In the genomic region with DNA sequence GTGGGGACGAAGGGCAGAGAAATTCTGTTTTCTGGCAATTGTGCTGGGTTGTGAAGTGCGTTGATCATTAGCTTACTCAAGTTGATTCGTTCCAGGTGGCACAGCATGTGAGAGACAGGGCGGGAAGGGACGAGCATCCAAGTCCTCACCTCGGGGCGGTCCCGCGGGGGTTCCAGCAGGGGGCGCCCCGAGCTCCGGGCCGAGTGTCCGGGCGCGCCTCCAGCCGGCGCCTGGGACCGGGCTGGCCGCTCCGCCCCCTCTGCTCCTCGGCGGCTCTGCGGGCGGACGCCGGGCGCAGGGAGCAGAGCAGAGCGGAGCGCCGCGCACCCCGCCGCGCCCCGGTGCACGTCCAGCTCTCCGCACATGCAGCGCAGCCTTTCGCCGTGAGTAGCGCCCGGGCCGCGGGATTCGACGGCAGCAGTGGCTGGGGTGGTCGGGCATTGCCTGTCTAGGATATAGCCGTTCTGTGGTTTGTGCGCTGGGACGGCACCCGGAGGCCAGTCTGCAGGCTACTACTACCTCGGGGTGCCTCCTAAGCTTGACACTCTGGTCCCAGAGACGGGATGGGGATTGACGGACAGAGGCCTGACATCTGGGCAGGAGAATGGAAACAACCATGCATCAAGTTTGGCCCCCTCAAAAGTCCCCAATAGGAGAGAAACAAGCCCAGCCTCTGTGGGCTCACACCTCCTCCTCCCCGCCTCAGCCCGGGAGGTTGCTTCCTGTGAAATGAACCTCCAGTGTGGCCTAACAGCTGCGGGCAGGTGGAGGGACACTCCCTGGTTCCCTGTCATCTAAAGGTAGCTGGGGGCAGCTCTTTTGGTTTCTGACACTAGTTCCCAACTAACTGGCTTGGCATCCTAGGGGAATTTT, we compare ENCODE assay signal across 7 mouse cellular contexts. TPM values are rescaled to one million over a fixed set of nuclear protein-coding genes. Genes with fewer than 3 reads are reported as not detected.
DNase-seq lines count a peak whose midpoint lies in the region; ATAC-seq and TF ChIP-seq lines count a peak whose summit lies in the region.

Gene Dapk2, plus strand, starts transcription at position 266 of the 873 bp plus-strand sequence.

- H3K9ac ChIP-seq in embryonic facial prominence, embryonic 12.5 days: peak within 1 kb of the TSS; percentile 28; the same call in 1 of the 2 replicates
- H3K9ac ChIP-seq in limb, embryonic 14.5 days (ENCODE audit: low read depth, low read length, severe bottlenecking): peak within 1 kb of the TSS; percentile 41
- H3K9ac ChIP-seq in midbrain, embryonic 16.5 days (ENCODE audit: low read depth, low read length): no peak within 1 kb of the TSS

- peaks cover 29% of the 10 kb centered on the region for H3K27me3 ChIP-seq in embryonic facial prominence, embryonic 12.5 days
- no peaks in the 10 kb centered on the region for H3K27me3 ChIP-seq in kidney, adult 2 months (replicated peaks; ENCODE audit: control insufficient read depth, insufficient read depth, low read length)
- H3K27me3 ChIP-seq in limb, embryonic 14.5 days (ENCODE audit: control insufficient read depth, insufficient read depth, low read length): peaks cover 9% of the 10 kb centered on the region; the same call in 1 of the 2 replicates
- H3K27me3 ChIP-seq in midbrain, embryonic 16.5 days (ENCODE audit: control insufficient read depth, insufficient read depth, low read depth, low read length): peaks cover 13% of the 10 kb centered on the region; the same call in 1 of the 2 replicates

- TF ChIP-seq CTCF in kidney, adult 2 months (conservative IDR thresholded peaks at IDR 0.05; ENCODE audit: insufficient read depth, insufficient read length, low read depth, low read length): peak; percentile 61

- H3K27ac ChIP-seq in embryonic facial prominence, embryonic 12.5 days: 0 out of 2 replicates have a peak within 1 kb of the TSS, but pooled peaks have one; percentile 14
- H3K27ac ChIP-seq in kidney, adult 2 months (ENCODE audit: insufficient read depth, low read depth, low read length): no peak within 1 kb of the TSS
- no peak within 1 kb of the TSS for H3K27ac ChIP-seq in limb, embryonic 14.5 days (replicated peaks; ENCODE audit: low read depth, low read length)
- H3K27ac ChIP-seq in midbrain, embryonic 16.5 days (ENCODE audit: low read length): no peak within 1 kb of the TSS

- peak; percentile 91 to 97 for DNase-seq in adrenal gland, postnatal 36 days
- DNase-seq in heart, adult 8-10 months (ENCODE audit: low spot score): peak; percentile 77
- DNase-seq in kidney, adult 2 months: peak; percentile 95
- DNase-seq in limb, embryonic 14.5 days (ENCODE audit: low spot score): peak; percentile 64
- DNase-seq in spleen, postnatal 10 days (ENCODE audit: low spot score in 2 of 2): peak; percentile 94 to 95

- no peaks in the 10 kb centered on the region for H3K4me1 ChIP-seq in embryonic facial prominence, embryonic 12.5 days
- no peaks in the 10 kb centered on the region for H3K4me1 ChIP-seq in kidney, adult 2 months (ENCODE audit: control insufficient read depth, insufficient read depth, low read length)
- no peaks in the 10 kb centered on the region; the same call in 1 of the 2 replicates for H3K4me1 ChIP-seq in limb, embryonic 14.5 days (ENCODE audit: control insufficient read depth, insufficient read depth, low read length)
- H3K4me1 ChIP-seq in midbrain, embryonic 16.5 days (ENCODE audit: control insufficient read depth, insufficient read depth, low read length): no peaks in the 10 kb centered on the region

- ATAC-seq in embryonic facial prominence, embryonic 12.5 days (ENCODE audit: insufficient number of reproducible peaks, insufficient read depth, low FRiP score, low TSS enrichment): peak; percentile 88
- peak; percentile 73 for ATAC-seq in limb, embryonic 14.5 days (ENCODE audit: low FRiP score, low read depth)
- peak; percentile 36; the same call in 1 of the 2 replicates for ATAC-seq in midbrain, embryonic 16.5 days

- H3K4me2 ChIP-seq in embryonic facial prominence, embryonic 12.5 days (replicated peaks): peak within 1 kb of the TSS; percentile 59
- H3K4me2 ChIP-seq in limb, embryonic 14.5 days (replicated peaks; ENCODE audit: low read depth, low read length, severe bottlenecking): peak within 1 kb of the TSS; percentile 65
- H3K4me2 ChIP-seq in midbrain, embryonic 16.5 days (ENCODE audit: low read length): peak within 1 kb of the TSS; percentile 37

- 3% methylated on average over 56 of the region's 58 CpGs for WGBS in embryonic facial prominence, embryonic 12.5 days
- WGBS in kidney, adult 2 months: 2% methylated on average over 58 of the region's 58 CpGs
- WGBS in limb, embryonic 14.5 days: 2% methylated on average over 37 of the region's 58 CpGs
- WGBS in midbrain, embryonic 16.5 days: 3% methylated on average over 58 of the region's 58 CpGs

- H3K4me3 ChIP-seq in embryonic facial prominence, embryonic 12.5 days: peak within 1 kb of the TSS; percentile 38
- H3K4me3 ChIP-seq in kidney, adult 2 months (ENCODE audit: insufficient read depth, low read depth, low read length): peak within 1 kb of the TSS; percentile 56
- peak within 1 kb of the TSS; percentile 43 for H3K4me3 ChIP-seq in limb, embryonic 14.5 days (replicated peaks; ENCODE audit: low read length)
- peak within 1 kb of the TSS; percentile 30 for H3K4me3 ChIP-seq in midbrain, embryonic 16.5 days (ENCODE audit: low read depth, low read length)

- H3K9me3 ChIP-seq in embryonic facial prominence, embryonic 12.5 days: no peaks in the 10 kb centered on the region
- H3K9me3 ChIP-seq in limb, embryonic 14.5 days (ENCODE audit: control insufficient read depth, low read length): no peaks in the 10 kb centered on the region
- H3K9me3 ChIP-seq in midbrain, embryonic 16.5 days (replicated peaks; ENCODE audit: control insufficient read depth, low read length, poor library complexity, severe bottlenecking): no peaks in the 10 kb centered on the region

- H3K36me3 ChIP-seq in embryonic facial prominence, embryonic 12.5 days: no peaks in the 10 kb centered on the region
- no peaks in the 10 kb centered on the region for H3K36me3 ChIP-seq in kidney, adult 2 months (ENCODE audit: control insufficient read depth, insufficient read depth, low read length)
- H3K36me3 ChIP-seq in limb, embryonic 14.5 days (ENCODE audit: control insufficient read depth, insufficient read depth, low read length): no peaks in the 10 kb centered on the region
- H3K36me3 ChIP-seq in midbrain, embryonic 16.5 days (ENCODE audit: control insufficient read depth, insufficient read depth, low read length): no peaks in the 10 kb centered on the region

- no peak for TF ChIP-seq POLR2A in kidney, adult 2 months (IDR thresholded peaks at IDR 0.05; ENCODE audit: low read depth, low read length)
- TF ChIP-seq POLR2A in limb, embryonic 14.5 days (IDR thresholded peaks at IDR 0.05; ENCODE audit: borderline replicate concordance, extremely low read depth, insufficient read depth, insufficient read length): no peak

RNA-seq across cellular contexts. Expression of gene Dapk2, which starts in this region (rescaled TPM):
- total RNA-seq in adrenal gland, postnatal 36 days (2021): 1 to 10 TPM; 7.5 to 9.3 TPM
- 6.0 and 6.6 TPM in 2 replicates for polyA plus RNA-seq in embryonic facial prominence, embryonic 12.5 days (2016; fragmentation: Nextera tagmentation; extraction: Ambion mirVana)
- total RNA-seq in heart, adult 8-10 months (2022): 1 to 10 TPM; 3.5 to 8.0 (median 4.8) TPM
- polyA plus RNA-seq in kidney, adult 2 months (2012; rRNA removed): 10.8 and 11.8 TPM in 2 replicates
- 4.5 and 4.6 TPM in 2 replicates for polyA plus RNA-seq in limb, embryonic 14.5 days (2012; rRNA removed)
- 5.0 and 6.3 TPM in 2 replicates for polyA plus RNA-seq in limb, embryonic 14.5 days (2014; fragmentation: Nextera tagmentation; extraction: Ambion mirVana)
- polyA plus RNA-seq in midbrain, embryonic 16.5 days (2015; fragmentation: Nextera tagmentation; extraction: Ambion mirVana): 0.90 and 1.0 TPM in 2 replicates

Comparison
In these comparisons a context has a peak if more than half of its experiments do, and no peak if none do; other contexts are left out.
1. ATAC-seq: peak in every context shown above with its lines; median percentile 88 in embryonic facial prominence, embryonic 12.5 days; 73 in limb, embryonic 14.5 days; 36 in midbrain, embryonic 16.5 days.